Mouse (Mus musculus): ENCODE data around the gene Irak1bp1.

Gene Irak1bp1

DNA sequence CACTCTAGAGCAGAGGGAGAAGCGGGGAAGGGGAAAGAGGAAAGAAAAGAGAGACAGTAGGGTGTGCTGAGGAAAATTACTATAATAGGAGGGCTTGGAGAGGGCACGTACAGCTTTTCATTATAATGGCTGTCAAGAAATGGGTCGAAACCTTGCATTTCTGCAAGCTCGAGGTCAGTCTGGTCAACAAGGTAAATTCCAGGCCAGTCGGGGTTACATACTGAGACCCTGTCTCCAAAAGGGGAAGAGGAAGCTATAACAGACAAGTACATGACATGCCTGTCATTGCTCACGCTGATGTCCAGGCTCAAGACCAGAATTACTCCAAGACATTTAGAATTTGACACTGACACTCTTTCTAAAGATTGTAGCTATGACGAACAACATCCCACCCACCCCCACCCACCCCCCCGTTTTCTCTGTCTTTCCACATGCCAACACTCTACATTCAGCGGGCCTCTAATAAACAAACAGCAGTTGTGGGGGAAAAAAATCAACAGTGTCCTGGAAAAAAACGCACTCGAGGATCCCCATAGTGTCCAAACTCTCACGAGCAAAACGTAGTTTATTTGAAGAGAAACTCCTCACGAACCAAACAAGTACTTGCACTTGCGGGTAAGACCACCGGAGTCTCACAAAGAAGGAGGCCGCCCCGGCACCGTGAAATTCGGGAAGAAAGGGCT lies at the start of gene Irak1bp1:
Gene Irak1bp1 (plus strand): TSS at position 534 of the 683 bp plus-strand sequence.
- no peak for DNase-seq (ENCODE audit: low spot score)

DNA sequence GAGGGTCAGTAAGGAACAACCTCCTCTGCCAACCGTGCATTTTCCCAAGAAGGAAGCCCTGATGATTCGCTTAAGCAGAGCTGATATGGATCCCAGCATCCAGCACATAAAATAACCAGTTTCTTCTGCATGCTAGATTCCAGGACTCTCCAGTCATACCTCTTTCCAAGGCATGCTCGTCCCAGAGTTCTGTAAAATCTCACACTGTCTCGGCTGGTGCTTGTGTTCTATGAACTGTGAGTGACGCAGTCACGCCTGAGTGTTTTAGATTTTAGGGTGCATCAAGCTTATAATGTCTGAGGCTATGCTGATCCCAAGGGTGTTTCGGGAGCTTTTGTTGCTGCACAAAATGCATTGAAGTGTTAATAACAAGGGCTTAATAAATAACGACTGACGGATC lies 41.0 kb upstream of the Irak1bp1 start:
- no peak for DNase-seq (ENCODE audit: low spot score)

DNA sequence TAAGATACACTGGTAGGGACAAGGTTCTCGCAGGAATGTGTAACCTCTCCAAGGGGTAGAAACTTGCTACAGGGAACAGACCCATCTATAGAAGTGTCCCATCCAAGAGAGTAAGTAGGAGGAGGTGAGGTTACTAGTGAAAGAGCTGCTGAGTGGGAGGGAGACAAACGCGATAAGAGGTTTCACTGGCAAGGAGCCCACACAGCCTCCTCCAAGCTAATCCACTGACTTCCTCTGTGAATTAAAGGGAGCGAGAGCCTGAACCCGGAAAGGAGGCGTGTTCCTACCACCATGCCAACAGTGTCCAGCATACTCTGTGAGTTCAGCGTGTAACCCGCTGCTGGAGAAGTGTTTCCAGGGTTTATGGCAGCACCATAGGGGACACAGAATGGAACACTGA lies 29.0 kb upstream of the Irak1bp1 start:
- no peak for DNase-seq (ENCODE audit: low spot score)

DNA sequence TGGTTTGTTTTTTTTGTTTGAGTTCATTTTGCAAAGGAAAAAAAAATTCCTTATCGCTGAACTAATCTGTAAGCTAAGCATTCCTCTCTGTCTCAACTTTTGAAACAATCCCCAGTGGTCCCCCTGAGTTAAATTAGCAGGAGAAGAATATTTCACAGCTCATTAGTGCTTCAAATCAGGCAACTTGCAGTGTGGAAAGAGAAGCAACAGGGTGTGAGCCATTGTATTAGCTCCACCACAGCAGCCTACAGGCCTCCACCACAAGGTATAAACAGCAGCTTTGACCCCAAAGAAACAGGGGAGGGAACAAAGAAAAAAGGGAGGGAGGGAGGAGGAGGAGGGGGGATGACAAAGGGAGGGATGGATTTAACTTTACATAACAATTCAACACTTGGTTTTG lies 22.2 kb upstream of the Irak1bp1 start:
- DNase-seq (ENCODE audit: low spot score) = no peak

DNA sequence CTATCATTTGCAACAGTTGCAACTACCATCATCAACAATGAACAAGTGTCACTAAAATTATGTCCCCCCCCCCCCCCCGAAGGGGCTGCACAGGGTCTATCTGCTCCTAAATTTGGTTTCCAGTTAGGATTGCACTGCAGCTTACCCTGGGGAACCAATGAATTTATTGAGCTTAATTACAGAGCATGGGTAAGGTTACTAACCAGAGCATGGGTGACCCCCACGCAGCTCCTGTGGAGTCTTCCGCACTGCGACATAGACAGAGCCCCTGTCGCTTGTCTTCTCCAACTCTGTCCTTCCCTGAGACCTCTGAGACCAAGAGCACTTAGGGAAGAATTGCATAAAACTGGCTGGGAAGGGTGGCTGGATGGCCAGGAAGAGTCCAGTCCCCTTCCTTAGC lies 21.7 kb upstream of the Irak1bp1 start:
- no peak for DNase-seq (ENCODE audit: low spot score)

DNA sequence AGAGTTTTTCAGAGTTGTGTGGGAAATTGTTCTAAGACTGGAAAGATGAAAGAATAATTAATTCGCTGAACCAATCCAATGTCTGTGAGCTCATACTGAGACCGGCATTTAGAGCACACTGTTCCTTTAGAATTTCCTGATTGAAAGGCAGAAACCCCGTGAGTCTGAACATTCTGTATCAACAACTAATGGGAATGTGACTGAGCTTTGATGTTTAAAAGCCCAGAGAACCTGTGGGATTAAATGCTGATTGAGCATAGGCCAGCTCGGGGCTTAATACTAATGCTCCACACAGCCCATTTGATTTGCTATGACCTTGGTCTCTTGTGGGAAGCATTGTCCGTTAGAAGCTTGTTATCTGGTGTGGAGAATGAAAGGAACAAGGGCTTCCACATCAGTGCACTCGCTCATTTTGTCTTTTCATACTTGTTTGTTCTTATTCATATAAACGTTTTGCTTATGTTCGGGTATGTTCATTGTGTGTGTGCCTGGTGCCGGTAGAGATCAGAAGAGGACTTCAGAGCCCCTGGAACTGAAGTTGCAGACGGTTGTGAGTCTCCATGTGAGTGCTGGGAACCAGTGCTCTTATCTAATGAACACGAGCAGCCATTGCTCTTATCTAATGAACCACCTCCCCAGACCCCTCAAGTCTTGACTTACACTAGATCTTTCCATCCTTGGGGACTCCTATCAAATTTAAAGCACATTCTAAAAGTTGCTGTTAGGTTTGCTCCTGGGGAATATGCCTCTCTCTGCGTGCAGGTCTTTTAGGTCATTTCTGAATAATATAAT lies 17.0 kb upstream of the Irak1bp1 start:
- no peak for DNase-seq (ENCODE audit: low spot score)

DNA sequence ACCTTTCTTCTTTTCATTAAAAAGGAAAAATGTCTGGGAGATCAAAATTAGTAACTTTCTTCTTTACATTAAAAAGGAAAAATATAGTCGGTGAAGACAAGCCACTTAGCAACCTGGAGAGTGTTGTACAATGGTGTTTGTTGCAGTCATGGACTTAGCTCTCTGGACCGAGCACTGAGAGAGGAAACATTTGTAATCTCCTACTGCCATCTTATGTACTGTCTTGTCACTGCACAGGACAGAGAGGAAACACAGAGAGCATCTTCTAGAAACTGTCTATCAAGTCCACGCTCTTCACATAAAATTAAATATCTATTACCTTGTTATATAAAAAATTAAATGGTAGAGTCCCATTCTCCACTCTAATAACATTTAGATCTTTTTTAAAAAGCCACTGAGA lies 14.8 kb upstream of the Irak1bp1 start:
- DNase-seq (ENCODE audit: low spot score) = no peak

DNA sequence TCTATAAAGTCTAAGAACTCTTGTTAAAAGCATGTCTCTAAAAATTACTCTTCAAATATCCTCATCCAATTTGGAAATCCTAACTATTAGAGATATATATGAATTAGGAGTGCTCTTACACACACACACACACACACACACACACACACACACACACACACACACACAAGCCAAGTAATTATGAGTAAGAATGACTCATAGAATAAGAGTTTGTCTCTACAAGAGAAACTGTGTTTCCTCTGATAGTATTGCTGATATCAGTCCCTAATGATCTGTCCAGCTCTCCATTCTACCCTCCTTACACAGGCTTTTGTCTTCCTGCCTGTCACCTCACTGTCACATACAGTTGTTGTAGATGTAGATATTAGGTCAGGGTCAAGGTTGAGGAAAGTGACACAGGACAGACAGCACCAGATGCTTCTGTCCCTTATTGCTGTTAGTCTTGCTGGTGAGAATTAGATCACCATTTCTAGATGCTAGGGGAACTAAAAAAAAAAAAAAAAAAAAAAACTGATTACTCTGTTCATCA lies 14.0 kb upstream of the Irak1bp1 start:
- DNase-seq (ENCODE audit: low spot score) = no peak

DNA sequence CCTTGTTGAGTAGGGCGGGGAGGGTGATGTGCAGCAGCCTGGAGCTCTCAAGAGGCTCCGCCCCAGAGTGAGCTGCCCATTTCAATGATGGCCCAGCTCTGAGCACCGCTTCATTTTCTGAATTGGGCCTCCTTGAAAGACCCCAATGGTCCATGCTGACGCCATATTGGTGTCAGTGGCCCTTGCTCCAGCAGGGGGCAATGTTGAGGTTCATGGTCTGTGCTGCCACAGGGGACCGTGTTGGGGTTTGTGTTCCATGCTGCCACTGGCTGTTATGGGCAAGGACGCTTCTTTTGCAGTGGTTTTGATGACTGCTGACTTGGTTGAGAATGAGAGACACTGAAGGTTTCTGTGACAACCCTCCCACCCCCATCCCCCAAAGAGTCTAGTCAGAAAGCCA lies 2.9 kb upstream of the Irak1bp1 start:
- no peak for DNase-seq (ENCODE audit: low spot score)

DNA sequence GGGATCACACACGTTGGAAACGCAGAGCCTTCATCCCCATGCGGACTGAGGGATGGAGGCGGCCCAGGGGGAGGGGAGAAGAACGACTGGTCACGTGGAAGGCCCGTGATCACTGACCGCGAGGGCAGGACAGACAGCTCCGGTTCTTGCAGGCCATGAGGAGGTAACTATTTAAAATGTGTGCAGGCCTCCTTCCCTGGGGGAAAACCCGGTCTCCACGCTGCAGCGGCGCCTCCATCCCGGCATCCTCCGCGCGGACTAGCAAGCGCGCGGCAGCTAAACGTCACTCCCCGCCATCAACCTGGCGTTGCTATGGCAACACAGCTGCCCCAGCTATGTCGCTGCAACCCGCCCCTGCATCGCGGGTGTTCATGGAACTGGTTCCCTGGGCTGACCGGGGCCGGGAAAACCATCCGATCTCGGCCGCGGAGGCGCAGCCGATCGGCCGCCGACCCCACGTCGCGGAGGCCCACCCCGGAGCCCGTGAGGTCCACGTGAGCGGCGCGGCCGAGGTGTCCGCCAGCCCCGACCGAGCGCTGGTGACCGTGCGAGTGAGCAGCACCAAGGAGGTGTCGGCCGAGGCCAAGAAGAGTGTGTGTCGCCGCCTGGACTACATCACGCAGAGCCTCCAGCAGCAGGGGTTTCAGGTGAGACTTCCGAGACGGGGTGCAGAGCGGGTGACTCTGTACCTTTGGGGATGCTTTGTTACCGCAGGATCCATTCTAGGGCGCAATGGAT lies 522 bp downstream of the Irak1bp1 start:
- peak; percentile 84 for DNase-seq (ENCODE audit: low spot score)

DNA sequence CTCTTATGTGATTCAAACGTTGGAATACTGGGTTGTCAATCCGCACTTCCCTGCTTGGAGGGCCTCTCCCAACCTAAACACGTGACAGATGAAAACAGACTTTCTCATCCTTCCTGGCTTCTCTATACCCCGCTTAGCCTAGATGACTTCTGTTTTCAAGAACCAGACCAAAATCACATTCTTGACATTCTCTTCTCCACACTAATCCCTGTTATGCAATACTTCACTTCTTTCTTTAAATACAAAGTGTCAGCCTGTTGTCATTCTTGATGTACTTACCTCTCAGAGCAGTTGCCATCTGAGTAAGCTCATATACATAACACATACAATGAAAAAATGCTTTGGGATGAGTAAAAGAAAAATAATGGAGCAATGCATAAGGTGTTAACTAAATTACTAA lies 2.6 kb downstream of the Irak1bp1 start:
- no peak for DNase-seq (ENCODE audit: low spot score)

DNA sequence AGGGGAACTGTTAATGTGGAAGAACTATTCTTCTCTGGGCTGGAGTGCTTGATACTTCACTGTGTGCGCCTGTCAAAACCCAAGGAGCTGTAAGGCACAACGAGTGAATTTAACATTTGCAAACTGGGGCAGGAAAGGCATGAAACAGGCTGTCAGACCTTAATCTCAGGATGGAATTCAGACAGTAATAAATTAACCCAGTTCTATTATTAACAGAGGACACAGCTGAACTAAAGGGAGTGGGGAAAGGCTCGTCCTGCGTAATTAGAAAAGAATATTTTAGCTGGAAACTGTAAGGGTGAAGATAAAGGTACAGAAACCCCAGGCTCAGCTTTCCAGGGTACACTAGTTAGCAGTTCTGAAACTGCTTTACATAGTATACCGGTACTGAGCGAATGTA lies 6.6 kb downstream of the Irak1bp1 start:
- no peak for DNase-seq (ENCODE audit: low spot score)

DNA sequence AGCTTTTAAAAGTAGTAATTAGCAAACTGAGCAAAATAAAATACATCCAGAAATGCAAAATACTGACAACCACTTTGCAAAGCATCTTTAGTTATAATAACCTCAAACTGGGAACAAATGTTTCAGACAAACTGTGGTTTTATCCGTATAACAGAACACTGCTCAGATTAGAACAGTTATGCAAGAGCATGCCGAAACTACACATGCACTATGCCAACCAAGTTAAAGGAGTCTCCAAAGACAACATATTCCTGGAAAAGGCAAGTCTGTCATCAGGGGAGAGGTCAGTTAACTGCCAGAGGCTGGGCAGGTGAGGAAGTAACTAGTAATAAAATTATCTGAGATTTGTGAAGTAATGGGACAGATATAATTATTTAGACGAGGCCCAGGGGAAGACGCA lies 13.3 kb downstream of the Irak1bp1 start:
- DNase-seq (ENCODE audit: low spot score) = no peak

DNA sequence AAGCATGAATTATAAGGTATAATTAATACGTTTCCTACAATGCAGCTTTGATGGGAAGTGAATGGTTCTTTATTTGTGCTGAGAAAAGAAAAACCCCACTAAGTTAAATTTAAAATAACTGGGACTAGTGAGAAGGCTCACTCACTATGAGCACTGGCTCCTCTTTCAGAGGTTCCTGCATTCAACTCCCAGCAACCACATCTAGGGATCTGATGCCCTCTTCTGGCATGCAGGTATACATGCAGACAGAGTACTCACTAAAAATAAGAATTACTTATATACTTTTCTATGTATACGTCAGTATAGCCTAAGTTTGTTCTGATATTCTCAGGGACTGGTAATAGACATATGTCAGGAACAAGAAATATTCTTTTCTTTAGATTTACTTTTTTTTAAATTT lies 24.7 kb downstream of the Irak1bp1 start:
- DNase-seq (ENCODE audit: low spot score) = no peak

DNA sequence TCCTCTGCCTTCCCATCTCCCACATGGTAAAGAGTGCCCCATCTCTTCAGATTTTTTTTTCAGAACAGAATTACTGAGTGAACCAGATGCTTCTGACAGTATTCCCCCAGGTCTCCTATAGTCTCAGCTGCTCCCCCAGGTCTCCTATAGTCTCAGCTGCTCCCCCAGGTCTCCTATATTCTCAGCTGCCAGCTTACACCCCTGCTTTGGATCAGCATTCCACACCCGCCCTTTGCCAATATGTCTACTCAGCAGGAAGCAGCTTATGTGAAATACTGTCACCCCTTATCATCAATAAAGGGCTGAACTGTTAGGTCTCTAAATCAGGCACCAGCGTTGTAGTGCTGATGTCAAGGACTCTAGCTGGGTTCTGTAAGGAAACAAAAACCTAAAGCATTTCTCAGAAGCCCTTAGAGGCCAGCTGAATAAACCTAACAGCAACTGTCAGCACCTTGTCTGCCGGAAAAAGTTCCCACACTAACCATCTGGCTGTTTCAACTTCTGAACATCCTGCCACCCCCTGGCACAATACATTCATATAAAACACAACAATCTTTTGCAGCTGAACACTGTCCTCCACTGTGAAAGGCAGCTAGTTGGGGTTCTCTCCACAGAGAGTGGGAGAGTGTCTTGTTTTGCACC lies 25.8 kb downstream of the Irak1bp1 start:
- no peak for DNase-seq (ENCODE audit: low spot score)

DNA sequence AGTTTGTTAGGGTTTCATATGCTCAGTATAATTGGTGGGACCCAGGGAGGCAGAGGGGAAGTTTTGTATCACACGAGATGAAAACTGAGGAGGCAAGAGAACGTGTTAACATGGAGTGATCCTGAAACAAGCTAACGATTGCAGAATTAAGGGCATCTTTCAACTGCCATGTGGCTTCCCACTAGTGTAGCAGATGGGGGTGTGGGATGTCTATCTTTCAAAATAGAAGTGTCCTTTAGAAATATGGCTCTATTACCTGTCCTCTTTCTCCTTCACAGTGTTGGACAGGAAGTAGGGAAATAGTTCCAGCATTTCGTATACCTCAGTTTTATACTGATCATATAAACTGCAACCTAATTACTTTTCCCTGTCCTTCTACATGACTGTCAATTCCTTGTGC lies 26.9 kb downstream of the Irak1bp1 start:
- no peak for DNase-seq (ENCODE audit: low spot score)

DNA sequence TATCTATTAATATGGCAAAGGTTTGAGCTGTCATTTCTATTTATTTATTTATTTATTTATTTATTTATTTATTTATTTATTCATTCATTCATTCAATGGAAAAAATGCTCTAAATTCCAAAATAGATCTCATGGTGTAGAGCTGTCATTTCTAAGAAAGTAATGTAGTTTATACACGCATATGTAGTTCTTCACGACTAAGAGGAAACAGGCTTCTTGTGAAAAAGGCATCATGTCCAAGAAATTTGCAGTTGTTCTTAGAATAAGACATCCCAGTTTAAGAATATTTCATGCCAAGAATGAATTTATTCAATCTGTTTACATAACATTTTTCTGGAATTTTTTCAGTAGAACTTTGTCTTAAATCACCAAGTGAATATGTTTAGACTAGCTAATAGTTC lies 31.5 kb downstream of the Irak1bp1 start:
- DNase-seq (ENCODE audit: low spot score) = no peak

DNA sequence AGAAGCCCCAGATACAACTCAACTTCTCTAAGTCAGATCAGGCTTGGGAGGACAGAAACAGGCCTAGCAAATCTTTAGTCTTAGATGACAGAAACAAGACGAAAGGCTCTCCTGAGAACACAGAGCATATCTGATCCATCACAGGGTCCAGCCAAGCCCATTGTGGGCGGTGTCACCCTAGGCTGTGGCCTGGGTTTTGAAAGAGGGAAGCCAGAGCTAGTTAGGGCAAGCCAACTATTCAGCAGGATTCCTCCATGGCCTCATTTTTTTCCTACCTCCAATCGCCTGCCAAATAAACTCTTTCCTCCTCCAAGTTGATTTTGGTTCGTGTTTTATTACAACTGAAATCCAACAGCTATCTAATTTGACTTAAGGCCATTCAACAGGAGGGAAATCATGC lies 32.0 kb downstream of the Irak1bp1 start:
- no peak for DNase-seq (ENCODE audit: low spot score)

DNA sequence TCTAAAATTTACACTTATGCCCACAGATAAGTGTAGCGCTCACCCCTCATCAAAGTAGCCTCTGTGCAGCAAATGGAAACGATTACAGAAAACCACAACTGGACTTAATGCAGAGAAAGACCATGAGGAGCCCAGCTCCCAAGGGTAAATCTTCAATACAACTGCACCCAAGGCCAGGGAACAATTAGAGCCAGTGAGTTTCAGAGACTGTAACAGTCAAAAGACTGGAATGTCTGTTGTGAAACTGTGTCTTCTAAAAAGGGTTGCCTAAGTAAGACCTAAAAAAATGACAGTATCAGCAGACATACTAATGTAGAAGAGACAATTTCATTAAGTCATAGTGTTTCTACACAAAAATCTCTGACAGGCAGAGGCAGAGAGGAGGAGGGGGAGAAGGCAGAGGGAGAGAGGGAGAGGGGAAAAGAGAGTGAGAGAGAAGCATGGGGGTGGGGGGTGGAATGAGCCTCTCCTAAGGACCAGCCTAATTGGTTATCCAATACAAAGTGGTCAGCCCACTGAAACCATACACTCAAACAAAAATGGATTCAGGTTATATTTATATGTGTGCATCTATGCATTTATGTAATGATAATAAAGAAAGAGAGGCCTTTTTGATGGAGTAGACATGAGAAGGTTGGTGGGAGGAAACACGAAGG lies 32.6 kb downstream of the Irak1bp1 start:
- DNase-seq (ENCODE audit: low spot score) = no peak

DNA sequence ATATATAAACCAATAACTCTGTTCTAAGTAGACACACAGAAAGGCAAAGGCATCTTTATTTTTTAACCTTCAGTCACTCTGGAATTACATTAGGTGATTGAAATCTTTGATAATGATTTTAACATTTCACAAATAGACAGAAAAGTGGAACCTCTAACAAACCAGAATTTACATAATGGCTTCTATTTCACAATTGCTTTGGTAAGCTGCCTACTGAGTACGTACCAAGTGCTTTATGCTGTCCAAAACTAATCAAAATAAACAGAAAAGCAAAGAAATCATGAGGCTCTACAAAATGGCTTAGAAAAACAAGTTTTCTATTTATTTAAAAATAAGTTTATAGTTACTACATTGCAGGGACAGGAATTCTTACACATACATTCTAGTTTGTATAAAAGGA lies 36.8 kb downstream of the Irak1bp1 start:
- DNase-seq (ENCODE audit: low spot score) = no peak

DNA sequence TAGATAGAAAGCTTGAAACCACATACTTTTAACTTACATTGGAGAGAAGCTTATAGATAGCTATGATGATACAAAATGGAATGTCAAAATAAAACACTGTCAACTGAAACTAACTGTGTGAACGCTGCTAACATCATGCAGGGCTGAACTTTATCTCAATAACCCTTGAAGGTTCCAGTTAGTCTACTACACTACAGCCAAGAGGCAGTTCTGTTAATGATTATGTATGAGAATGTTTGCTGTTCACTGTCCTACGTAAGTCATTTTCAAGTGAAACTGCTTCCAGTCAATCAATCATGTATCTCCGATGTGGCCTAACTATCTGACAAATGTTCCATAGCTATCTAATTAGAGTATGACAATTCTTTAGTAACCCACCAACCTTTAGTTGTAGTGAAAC lies 38.4 kb downstream of the Irak1bp1 start:
- no peak for DNase-seq (ENCODE audit: low spot score)

DNA sequence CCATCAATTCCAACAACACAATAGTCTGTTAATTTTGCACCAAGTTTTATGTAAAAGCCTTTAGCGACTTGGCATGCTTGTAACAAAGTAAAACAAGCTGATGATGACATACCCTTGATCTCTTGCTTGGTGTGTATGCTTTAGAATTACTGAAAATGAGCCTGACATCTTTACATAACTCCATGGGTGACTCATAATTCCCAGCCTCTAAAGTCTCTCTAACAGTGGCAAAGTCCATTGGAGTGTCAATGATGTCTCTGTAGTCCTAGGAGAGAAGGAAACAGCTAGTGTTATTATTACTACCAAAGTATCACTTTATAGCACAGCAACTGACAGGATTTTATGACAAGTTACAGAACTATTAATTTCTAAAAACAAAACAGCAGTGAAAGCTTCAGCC lies 47.7 kb downstream of the Irak1bp1 start:
- DNase-seq (ENCODE audit: low spot score) = no peak

Data from left cerebral cortex, adult 11 months (tissue).